Mouse (Mus musculus): ENCODE results near the gene Oxct2a. TPM values are rescaled to one million over a fixed set of nuclear protein-coding genes. Genes with fewer than 3 reads are reported as not detected.

The Oxct2a gene
- polyA plus RNA-seq, 2 experiments from 2014 or later: not detected

Other genes starting within 250 kb of the Oxct2a start
- under 1 TPM in 1 of 2 experiments, not detected in 1; 0.20 TPM for gene Bmp8b, start 218.5 kb downstream of the Oxct2a start, polyA plus RNA-seq (2017; shearing (Covaris generic))
- not detected for gene Oxct2b, start 207.4 kb downstream of the Oxct2a start, polyA plus RNA-seq (2017; shearing (Covaris generic))
- 10 to 100 TPM; 53.6 to 68.7 TPM for gene Ppie, start 183.7 kb downstream of the Oxct2a start, polyA plus RNA-seq (2017; shearing (Covaris generic))
- gene Hpcal4, start 140.4 kb downstream of the Oxct2a start, polyA plus RNA-seq (2017; shearing (Covaris generic)): not detected
- gene Nt5c1a, start 122.1 kb downstream of the Oxct2a start, polyA plus RNA-seq (2017; shearing (Covaris generic)): not detected
- not detected for gene Heyl, start 90.1 kb downstream of the Oxct2a start, polyA plus RNA-seq (2017; shearing (Covaris generic))
- gene Pabpc4, start 61.3 kb downstream of the Oxct2a start, polyA plus RNA-seq (2017; shearing (Covaris generic)): 10 to 100 TPM; 15.3 to 22.6 TPM
- not detected for gene Bmp8a, start 19.6 kb upstream of the Oxct2a start, polyA plus RNA-seq (2017; shearing (Covaris generic))

Data from activated CD4-positive, CD25-positive, alpha-beta regulatory T cell, adult 4 months (primary cell).